Mouse (Mus musculus) lung, adult 2 months (tissue): ENCODE measurements around the gene Homer2. TPM values are rescaled to one million over a fixed set of nuclear protein-coding genes. Genes with fewer than 3 reads are reported as not detected.

Experiments used
- DNase-seq: peaks from one replicate; pipeline ENCODE4 v3.0.0; 2022
- H3K4me1 ChIP-seq: fragments of 200-500 bp; 2 replicates; pipeline ENCODE4 v1.6.1; 2011; ENCODE audit warnings: low read length; ENCODE audit not compliant: control insufficient read depth, insufficient read depth
- H3K4me3 ChIP-seq: fragments of 200-500 bp; replicated peaks from 2 replicates; pipeline ENCODE3; 2011; ENCODE audit warnings: low read depth, mild to moderate bottlenecking, control low read depth, low read length; ENCODE audit errors: extremely low read depth
- CTCF ChIP-seq: fragments of 200-500 bp; IDR thresholded peaks from 2 replicates; pipeline ENCODE4 v1.5.1; 2011; ENCODE audit warnings: mild to moderate bottlenecking, low read length, control low read depth; ENCODE audit not compliant: insufficient read depth
- POLR2A ChIP-seq: fragments of 200-500 bp; IDR thresholded peaks from 2 replicates; pipeline ENCODE4 v1.6.1; 2011; ENCODE audit warnings: low read depth, mild to moderate bottlenecking, control low read depth, low read length, borderline replicate concordance; ENCODE audit errors: extremely low read depth
- WGBS: fragments of 180-500 bp; shearing (Covaris S2); methylation state at CpG from one replicate; pipeline ENCODE4 v1.1.7; 2018; 5-methylcytosine and 5-hydroxymethylcytosine counted together
- polyA plus RNA-seq: library from polyadenylated mRNA; depleted of rRNA; stranded (reverse); fragments of >200 nt; gene quantifications from 2 replicates; pipeline ENCODE4 v1.2.3, GENCODE M21; 2012

Homer2 gene
- polyA plus RNA-seq, 1 experiment: 2.8 TPM

- no peak for TF ChIP-seq CTCF
- no peak for TF ChIP-seq POLR2A
- no peak for DNase-seq
- H3K4me1 ChIP-seq: peaks cover 12% of the 10 kb centered on the region
- 100% methylated on average over 1 of the region's 1 CpGs for WGBS
- no peak overlapping the region for H3K4me3 ChIP-seq
These were observed 137.5 kb downstream of the Homer2 start for GRCm38 (mm10) chr7:81569851-81570250.

- TF ChIP-seq POLR2A: no peak
- TF ChIP-seq CTCF: no peak
- WGBS: 92% methylated on average over 5 of the region's 5 CpGs
- Histone ChIP-seq H3K4me1 (no peaks in the 10 kb centered on the region; the same call in 1 of the 2 replicates), H3K4me3 (no peak overlapping the region)
- DNase-seq: no peak
These were observed 139.9 kb downstream of the Homer2 start for GRCm38 (mm10) chr7:81567396-81567795.

DNA sequence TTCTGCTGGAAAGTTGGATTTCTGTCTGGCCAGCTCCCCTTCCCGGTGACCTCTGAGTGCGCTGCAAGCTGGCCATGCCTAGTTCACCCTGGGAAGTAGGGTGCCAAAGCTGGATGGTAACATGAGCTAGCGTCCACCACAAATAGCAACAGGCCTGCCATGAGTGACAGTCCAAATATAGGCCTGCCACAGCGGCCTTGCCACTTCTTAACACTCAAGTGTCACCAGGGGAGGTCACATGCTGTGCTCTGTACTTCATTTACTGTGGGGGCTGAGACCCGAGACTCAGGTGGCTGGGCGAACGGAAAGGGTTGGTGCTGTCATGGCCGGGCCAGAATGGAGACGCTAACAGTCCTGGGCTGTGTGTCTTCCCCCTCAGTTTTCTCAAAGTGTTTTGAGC, 140.4 kb downstream of the Homer2 start, which contains the start of gene Fsd2:
TSS of gene Fsd2 (minus strand) at position 53 of the 400 bp plus-strand sequence.
- no peak for DNase-seq
- TF ChIP-seq CTCF (no peak), POLR2A (no peak)
- Histone ChIP-seq H3K4me3 (no peak within 1 kb of the TSS), H3K4me1 (no peaks in the 10 kb centered on the region)
- WGBS: 71% methylated on average over 9 of the region's 9 CpGs

- TF ChIP-seq CTCF (no peak), POLR2A (no peak)
- 68% methylated on average over 4 of the region's 4 CpGs for WGBS
- Histone ChIP-seq H3K4me1 (no peaks in the 10 kb centered on the region), H3K4me3 (no peak overlapping the region)
- DNase-seq: no peak
These were observed 141.0 kb downstream of the Homer2 start for GRCm38 (mm10) chr7:81566332-81566731.

GRCm38 (mm10) chr7:81565381-81566055, 141.8 kb downstream of the Homer2 start:
- Histone ChIP-seq H3K4me1 (peaks cover under 1% of the 10 kb centered on the region; the same call in 1 of the 2 replicates), H3K4me3 (no peak overlapping the region)
- TF ChIP-seq CTCF (no peak), POLR2A (no peak)
- DNase-seq: no peak
- 75% methylated on average over 7 of the region's 7 CpGs for WGBS

GRCm38 (mm10) chr7:81564766-81565165, 142.6 kb downstream of the Homer2 start:
- Histone ChIP-seq H3K4me3 (no peak overlapping the region), H3K4me1 (peaks cover 5% of the 10 kb centered on the region; the same call in 1 of the 2 replicates)
- TF ChIP-seq POLR2A (no peak), CTCF (no peak)
- 86% methylated on average over 7 of the region's 7 CpGs for WGBS
- DNase-seq: no peak

GRCm38 (mm10) chr7:81563506-81564015, 143.8 kb downstream of the Homer2 start:
- no peak overlapping the region for H3K4me3 ChIP-seq
- H3K4me1 ChIP-seq: peaks cover 5% of the 10 kb centered on the region; the same call in 1 of the 2 replicates
- no peak for TF ChIP-seq POLR2A
- TF ChIP-seq CTCF: no peak
- DNase-seq: no peak
- 76% methylated on average over 4 of the region's 4 CpGs for WGBS

- DNase-seq: no peak
- peaks cover 5% of the 10 kb centered on the region; the same call in 1 of the 2 replicates for H3K4me1 ChIP-seq
- no peak overlapping the region for H3K4me3 ChIP-seq
- TF ChIP-seq CTCF (no peak), POLR2A (no peak)
- 72% methylated on average over 5 of the region's 5 CpGs for WGBS
These were observed 146.1 kb downstream of the Homer2 start for GRCm38 (mm10) chr7:81561211-81561610.

GRCm38 (mm10) chr7:81560101-81561049, 147.0 kb downstream of the Homer2 start:
- no peak for DNase-seq
- TF ChIP-seq CTCF: no peak
- 40% methylated on average over 8 of the region's 8 CpGs for WGBS
- peaks cover 5% of the 10 kb centered on the region; the same call in 1 of the 2 replicates for H3K4me1 ChIP-seq
- no peak overlapping the region for H3K4me3 ChIP-seq
